Mouse (Mus musculus): ENCODE data around the gene Mettl24. TPM values are rescaled to one million over a fixed set of nuclear protein-coding genes. Genes with fewer than 3 reads are reported as not detected.
"Not testable (repeated sequence)": the region's sequence is repeated elsewhere in the genome, so short reads cannot be mapped to it uniquely, and the experiment has no call there.

The Mettl24 gene
- polyA plus RNA-seq, 2 experiments, result 1.4 to 2.5 TPM

DNA sequence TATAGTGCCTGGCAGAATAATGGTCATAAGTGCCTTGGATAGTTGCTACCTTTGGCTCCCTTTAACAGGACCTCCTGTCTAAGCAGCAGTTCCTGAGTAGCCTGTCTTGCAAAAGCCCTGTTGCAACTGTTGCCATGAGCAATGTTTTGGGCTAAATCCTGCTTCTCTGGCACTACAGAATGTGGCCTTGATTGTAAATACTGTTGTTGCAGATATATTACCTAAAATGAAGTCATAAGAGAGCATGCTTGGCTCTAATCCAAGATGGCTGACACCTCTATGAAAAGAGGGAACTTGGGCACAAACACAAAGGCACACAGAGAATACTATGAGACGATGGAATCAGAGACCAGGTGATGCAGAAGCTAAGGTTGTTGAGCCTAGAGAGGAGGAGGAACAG is 122.1 kb downstream of the Mettl24 start:
- H3K27ac ChIP-seq (replicated peaks; ENCODE audit: low read depth, low read length), result no peak overlapping the region
- no peak for TF ChIP-seq POLR2A (IDR thresholded peaks at IDR 0.05; ENCODE audit: borderline replicate concordance, extremely low read depth, insufficient read depth, insufficient read length)
- no peaks in the 10 kb centered on the region for H3K36me3 ChIP-seq (ENCODE audit: control insufficient read depth, insufficient read depth, low read length)
- DNase-seq (ENCODE audit: low spot score) (no peak), ATAC-seq (ENCODE audit: low FRiP score, low read depth) (no peak)
- H3K9me3 ChIP-seq (ENCODE audit: control insufficient read depth, low read length), result no peaks in the 10 kb centered on the region
- H3K4me2 ChIP-seq (replicated peaks; ENCODE audit: low read depth, low read length, severe bottlenecking), result no peak overlapping the region
- H3K27me3 ChIP-seq (ENCODE audit: control insufficient read depth, insufficient read depth, low read length), result no peaks in the 10 kb centered on the region
- no peaks in the 10 kb centered on the region for H3K4me1 ChIP-seq (ENCODE audit: control insufficient read depth, insufficient read depth, low read length)
- no peak overlapping the region for H3K9ac ChIP-seq (ENCODE audit: low read depth, low read length, severe bottlenecking)
- no peak overlapping the region for H3K4me3 ChIP-seq (replicated peaks; ENCODE audit: low read length)
- 68% methylated on average over 1 of the region's 1 CpGs for WGBS

- H3K9me3 ChIP-seq (ENCODE audit: control insufficient read depth, low read length), result no peaks in the 10 kb centered on the region
- DNase-seq (ENCODE audit: low spot score), result no peak
- no peaks in the 10 kb centered on the region for H3K4me1 ChIP-seq (ENCODE audit: control insufficient read depth, insufficient read depth, low read length)
- H3K27me3 ChIP-seq (ENCODE audit: control insufficient read depth, insufficient read depth, low read length), result no peaks in the 10 kb centered on the region
- no peak for TF ChIP-seq POLR2A (IDR thresholded peaks at IDR 0.05; ENCODE audit: borderline replicate concordance, extremely low read depth, insufficient read depth, insufficient read length)
- no peak for ATAC-seq (ENCODE audit: low FRiP score, low read depth)
- H3K36me3 ChIP-seq (ENCODE audit: control insufficient read depth, insufficient read depth, low read length), result no peaks in the 10 kb centered on the region
- H3K9ac ChIP-seq (ENCODE audit: low read depth, low read length, severe bottlenecking), result no peak overlapping the region
- no peak overlapping the region for H3K27ac ChIP-seq (replicated peaks; ENCODE audit: low read depth, low read length)
- WGBS, result 87% methylated on average over 4 of the region's 4 CpGs
- no peak overlapping the region for H3K4me3 ChIP-seq (replicated peaks; ENCODE audit: low read length)
- H3K4me2 ChIP-seq (replicated peaks; ENCODE audit: low read depth, low read length, severe bottlenecking), result no peak overlapping the region
Measured at GRCm38 (mm10) chr10:40806221-40806620, 123.1 kb downstream of the Mettl24 start.

GRCm38 (mm10) chr10:40809411-40809910 is 126.4 kb downstream of the Mettl24 start:
- not testable (repeated sequence) for H3K4me1 ChIP-seq (ENCODE audit: control insufficient read depth, insufficient read depth, low read length); H3K27ac ChIP-seq (replicated peaks; ENCODE audit: low read depth, low read length); H3K4me3 ChIP-seq (replicated peaks; ENCODE audit: low read length); ATAC-seq (ENCODE audit: low FRiP score, low read depth); H3K9ac ChIP-seq (ENCODE audit: low read depth, low read length, severe bottlenecking); H3K27me3 ChIP-seq (ENCODE audit: control insufficient read depth, insufficient read depth, low read length); H3K4me2 ChIP-seq (replicated peaks; ENCODE audit: low read depth, low read length, severe bottlenecking); DNase-seq (ENCODE audit: low spot score); H3K9me3 ChIP-seq (ENCODE audit: control insufficient read depth, low read length); H3K36me3 ChIP-seq (ENCODE audit: control insufficient read depth, insufficient read depth, low read length)
- 35% methylated on average over 5 of the region's 5 CpGs for WGBS

DNA sequence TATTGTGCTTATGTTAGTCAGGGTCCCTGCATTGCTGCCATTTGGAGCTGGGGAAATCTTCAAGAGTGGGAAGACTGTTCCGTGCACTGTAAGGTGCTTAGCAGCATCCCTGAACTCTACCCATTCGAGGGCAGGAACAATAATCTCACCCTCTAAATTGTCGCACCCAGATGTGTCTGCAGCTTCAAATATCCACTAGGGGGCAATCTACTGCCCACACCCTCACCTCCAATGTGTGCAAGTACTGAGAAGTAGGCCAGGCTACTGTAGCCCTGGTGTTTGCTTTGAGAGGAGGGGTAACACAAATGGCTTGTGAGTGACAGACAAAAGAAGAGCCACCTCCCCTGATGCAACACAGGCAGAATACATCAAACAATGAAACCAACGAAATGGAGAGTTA is 130.5 kb downstream of the Mettl24 start:
- TF ChIP-seq POLR2A (IDR thresholded peaks at IDR 0.05; ENCODE audit: borderline replicate concordance, extremely low read depth, insufficient read depth, insufficient read length), result no peak
- H3K4me1 ChIP-seq (ENCODE audit: control insufficient read depth, insufficient read depth, low read length), result no peaks in the 10 kb centered on the region
- no peaks in the 10 kb centered on the region for H3K27me3 ChIP-seq (ENCODE audit: control insufficient read depth, insufficient read depth, low read length)
- no peak overlapping the region for H3K4me2 ChIP-seq (replicated peaks; ENCODE audit: low read depth, low read length, severe bottlenecking)
- H3K4me3 ChIP-seq (replicated peaks; ENCODE audit: low read length), result no peak overlapping the region
- H3K9ac ChIP-seq (ENCODE audit: low read depth, low read length, severe bottlenecking), result no peak overlapping the region
- H3K27ac ChIP-seq (replicated peaks; ENCODE audit: low read depth, low read length), result no peak overlapping the region
- DNase-seq (ENCODE audit: low spot score) (no peak), ATAC-seq (ENCODE audit: low FRiP score, low read depth) (no peak)
- WGBS, result 73% methylated on average over 4 of the region's 4 CpGs
- H3K36me3 ChIP-seq (ENCODE audit: control insufficient read depth, insufficient read depth, low read length), result no peaks in the 10 kb centered on the region
- H3K9me3 ChIP-seq (ENCODE audit: control insufficient read depth, low read length), result no peaks in the 10 kb centered on the region

- H3K4me2 ChIP-seq (replicated peaks; ENCODE audit: low read depth, low read length, severe bottlenecking), result no peak overlapping the region
- H3K9ac ChIP-seq (ENCODE audit: low read depth, low read length, severe bottlenecking), result no peak overlapping the region
- H3K36me3 ChIP-seq (ENCODE audit: control insufficient read depth, insufficient read depth, low read length), result no peaks in the 10 kb centered on the region
- no peaks in the 10 kb centered on the region for H3K27me3 ChIP-seq (ENCODE audit: control insufficient read depth, insufficient read depth, low read length)
- WGBS, result 48% methylated on average over 6 of the region's 6 CpGs
- no peak overlapping the region for H3K4me3 ChIP-seq (replicated peaks; ENCODE audit: low read length)
- H3K4me1 ChIP-seq (ENCODE audit: control insufficient read depth, insufficient read depth, low read length), result no peaks in the 10 kb centered on the region
- H3K9me3 ChIP-seq (ENCODE audit: control insufficient read depth, low read length), result no peaks in the 10 kb centered on the region
- ATAC-seq (ENCODE audit: low FRiP score, low read depth) (no peak), DNase-seq (ENCODE audit: low spot score) (no peak)
- no peak for TF ChIP-seq POLR2A (IDR thresholded peaks at IDR 0.05; ENCODE audit: borderline replicate concordance, extremely low read depth, insufficient read depth, insufficient read length)
- no peak overlapping the region for H3K27ac ChIP-seq (replicated peaks; ENCODE audit: low read depth, low read length)
Measured at GRCm38 (mm10) chr10:40816471-40816870, 133.4 kb downstream of the Mettl24 start.

- Histone ChIP-seq H3K36me3 (ENCODE audit: control insufficient read depth, insufficient read depth, low read length) (0 out of 2 replicates have a peak, but pooled peaks cover 4% of the 10 kb centered on the region), H3K9me3 (ENCODE audit: control insufficient read depth, low read length) (no peaks in the 10 kb centered on the region), H3K9ac (ENCODE audit: low read depth, low read length, severe bottlenecking) (no peak overlapping the region), H3K4me2 (replicated peaks; ENCODE audit: low read depth, low read length, severe bottlenecking) (no peak overlapping the region), H3K27ac (replicated peaks; ENCODE audit: low read depth, low read length) (no peak overlapping the region), H3K27me3 (ENCODE audit: control insufficient read depth, insufficient read depth, low read length) (no peaks in the 10 kb centered on the region), H3K4me3 (replicated peaks; ENCODE audit: low read length) (no peak overlapping the region), H3K4me1 (ENCODE audit: control insufficient read depth, insufficient read depth, low read length) (no peaks in the 10 kb centered on the region)
- 55% methylated on average over 6 of the region's 6 CpGs for WGBS
- ATAC-seq (ENCODE audit: low FRiP score, low read depth) (no peak), DNase-seq (ENCODE audit: low spot score) (no peak)
- TF ChIP-seq POLR2A (IDR thresholded peaks at IDR 0.05; ENCODE audit: borderline replicate concordance, extremely low read depth, insufficient read depth, insufficient read length), result no peak
Measured at GRCm38 (mm10) chr10:40825952-40826351, 142.9 kb downstream of the Mettl24 start.

Measured in limb, embryonic 14.5 days (tissue).